8 mouse cellular contexts compared by ENCODE assay signal in genomic region chr7:16285450-16286025, GRCm38 (mm10). TPM values are rescaled to one million over a fixed set of nuclear protein-coding genes. Genes with fewer than 3 reads are reported as not detected.
DNase-seq lines count a peak whose midpoint lies in the region; ATAC-seq and TF ChIP-seq lines count a peak whose summit lies in the region.

No protein-coding gene starts in this region.

- 5% methylated on average over 14 of the region's 14 CpGs for WGBS in embryonic facial prominence, embryonic 10.5 days
- 1% methylated on average over 14 of the region's 14 CpGs for WGBS in intestine, postnatal 0 days
- 3% methylated on average over 14 of the region's 14 CpGs for WGBS in liver, embryonic 11.5 days
- 4% methylated on average over 14 of the region's 14 CpGs for WGBS in midbrain, postnatal 0 days
- 2% methylated on average over 14 of the region's 14 CpGs for WGBS in stomach, embryonic 15.5 days

- H3K4me3 ChIP-seq in embryonic facial prominence, embryonic 10.5 days = peak overlapping the region; percentile 82
- H3K4me3 ChIP-seq in intestine, postnatal 0 days (ENCODE audit: low read depth, low read length) = peak overlapping the region; percentile 48
- peak overlapping the region; percentile 58 for H3K4me3 ChIP-seq in liver, embryonic 11.5 days (ENCODE audit: low read depth, low read length)
- H3K4me3 ChIP-seq in midbrain, postnatal 0 days (ENCODE audit: low read depth, low read length) = peak overlapping the region; percentile 52
- peak overlapping the region; percentile 73 for H3K4me3 ChIP-seq in stomach, embryonic 15.5 days (replicated peaks)

- peaks cover 14% of the 10 kb centered on the region for H3K4me1 ChIP-seq in embryonic facial prominence, embryonic 10.5 days
- H3K4me1 ChIP-seq in intestine, postnatal 0 days (replicated peaks; ENCODE audit: control insufficient read depth, insufficient read depth, low read length) = no peaks in the 10 kb centered on the region
- H3K4me1 ChIP-seq in liver, embryonic 11.5 days (replicated peaks; ENCODE audit: control insufficient read depth, insufficient read depth, low read length) = peaks cover 11% of the 10 kb centered on the region
- H3K4me1 ChIP-seq in midbrain, postnatal 0 days (ENCODE audit: insufficient read depth, low read length) = 0 out of 2 replicates have a peak, but pooled peaks cover 6% of the 10 kb centered on the region
- H3K4me1 ChIP-seq in stomach, embryonic 15.5 days = peaks cover 11% of the 10 kb centered on the region

- peak; percentile 53 for ATAC-seq in intestine, postnatal 0 days
- ATAC-seq in liver, embryonic 11.5 days (replicated peaks; ENCODE audit: low FRiP score) = peak; percentile 48
- peak; percentile 41 for ATAC-seq in midbrain, postnatal 0 days (ENCODE audit: low FRiP score)
- peak; percentile 35 for ATAC-seq in stomach, embryonic 15.5 days (ENCODE audit: insufficient read depth, low FRiP score, low read depth)

- TF ChIP-seq CTCF in intestine, postnatal 0 days (IDR thresholded peaks at IDR 0.05; ENCODE audit: low read depth) = no peak
- no peak for TF ChIP-seq CTCF in midbrain, postnatal 0 days (IDR thresholded peaks at IDR 0.05)

- peak; percentile 85 for DNase-seq in 416B (ENCODE audit: low read depth)
- peak; percentile 84 for DNase-seq in adrenal gland, adult 8-10 months
- peak; percentile 66 for DNase-seq in embryonic facial prominence, embryonic 10.5 days (ENCODE audit: low spot score)
- DNase-seq in gastrocnemius, postnatal 4 days (ENCODE audit: low spot score in 2 of 2) = peak; percentile 66 to 79
- DNase-seq in liver, embryonic 11.5 days (ENCODE audit: low spot score) = peak; percentile 68
- DNase-seq in midbrain, postnatal 0 days (ENCODE audit: low spot score) = no peak

- peak overlapping the region; percentile 50 for H3K9ac ChIP-seq in intestine, postnatal 0 days (ENCODE audit: low read depth, low read length)
- peak overlapping the region; percentile 48 for H3K9ac ChIP-seq in liver, embryonic 11.5 days (ENCODE audit: low read depth, low read length)
- H3K9ac ChIP-seq in midbrain, postnatal 0 days (replicated peaks; ENCODE audit: low read length, poor library complexity, severe bottlenecking) = no peak overlapping the region
- 0 out of 2 replicates have a peak overlapping the region, but pooled peaks have one; percentile 2 for H3K9ac ChIP-seq in stomach, embryonic 15.5 days

- H3K4me2 ChIP-seq in intestine, postnatal 0 days (replicated peaks; ENCODE audit: low read depth) = peak overlapping the region; percentile 67
- peak overlapping the region; percentile 96 for H3K4me2 ChIP-seq in liver, embryonic 11.5 days
- H3K4me2 ChIP-seq in midbrain, postnatal 0 days (ENCODE audit: low read depth, low read length, poor library complexity, severe bottlenecking) = peak overlapping the region; percentile 59
- peak overlapping the region; percentile 64 for H3K4me2 ChIP-seq in stomach, embryonic 15.5 days

- no peaks in the 10 kb centered on the region for H3K27me3 ChIP-seq in embryonic facial prominence, embryonic 10.5 days (replicated peaks; ENCODE audit: low read depth, poor library complexity, severe bottlenecking)
- H3K27me3 ChIP-seq in intestine, postnatal 0 days (replicated peaks; ENCODE audit: control insufficient read depth, insufficient read depth, low read length) = no peaks in the 10 kb centered on the region
- no peaks in the 10 kb centered on the region for H3K27me3 ChIP-seq in liver, embryonic 11.5 days (replicated peaks; ENCODE audit: control insufficient read depth, insufficient read depth, low read length)
- no peaks in the 10 kb centered on the region for H3K27me3 ChIP-seq in midbrain, postnatal 0 days (ENCODE audit: insufficient read depth, low read length)
- no peaks in the 10 kb centered on the region for H3K27me3 ChIP-seq in stomach, embryonic 15.5 days (replicated peaks)

- H3K27ac ChIP-seq in embryonic facial prominence, embryonic 10.5 days (replicated peaks) = peak overlapping the region; percentile 97; the same call in 1 of the 2 replicates
- H3K27ac ChIP-seq in intestine, postnatal 0 days (ENCODE audit: low read depth, low read length) = peak overlapping the region; percentile 73
- peak overlapping the region; percentile 70 for H3K27ac ChIP-seq in liver, embryonic 11.5 days (ENCODE audit: low read depth, low read length)
- 0 out of 2 replicates have a peak overlapping the region, but pooled peaks have one; percentile 85 for H3K27ac ChIP-seq in midbrain, postnatal 0 days (ENCODE audit: low read depth, low read length)
- peak overlapping the region; percentile 99 for H3K27ac ChIP-seq in stomach, embryonic 15.5 days

- no peaks in the 10 kb centered on the region for H3K9me3 ChIP-seq in embryonic facial prominence, embryonic 10.5 days
- no peaks in the 10 kb centered on the region for H3K9me3 ChIP-seq in intestine, postnatal 0 days (ENCODE audit: control insufficient read depth)
- no peaks in the 10 kb centered on the region for H3K9me3 ChIP-seq in liver, embryonic 11.5 days (ENCODE audit: control insufficient read depth, low read length)
- H3K9me3 ChIP-seq in midbrain, postnatal 0 days (ENCODE audit: low read length) = no peaks in the 10 kb centered on the region
- no peaks in the 10 kb centered on the region for H3K9me3 ChIP-seq in stomach, embryonic 15.5 days

- peaks cover 38% of the 10 kb centered on the region for H3K36me3 ChIP-seq in embryonic facial prominence, embryonic 10.5 days (replicated peaks)
- H3K36me3 ChIP-seq in intestine, postnatal 0 days (ENCODE audit: control insufficient read depth, insufficient read depth) = peaks cover 39% of the 10 kb centered on the region
- H3K36me3 ChIP-seq in liver, embryonic 11.5 days (ENCODE audit: control insufficient read depth, insufficient read depth, low read length) = peaks cover 35% of the 10 kb centered on the region
- peaks cover 25% of the 10 kb centered on the region for H3K36me3 ChIP-seq in midbrain, postnatal 0 days (ENCODE audit: insufficient read depth, low read length)
- H3K36me3 ChIP-seq in stomach, embryonic 15.5 days = peaks cover 27% of the 10 kb centered on the region

RNA-seq across cellular contexts. Expression of gene Ccdc9, which starts 1.1 kb away (rescaled TPM):
- 100 to 1,000 TPM in 1 of 4 experiments, 10 to 100 TPM in 3; 48.7 to 119 (median 89.2) TPM for total RNA-seq in adrenal gland, adult 8-10 months (2022)
- 27.1 and 27.5 TPM in 2 replicates for polyA plus RNA-seq in embryonic facial prominence, embryonic 10.5 days (2016; fragmentation: Nextera tagmentation; extraction: Ambion mirVana)
- 10 to 100 TPM; 45.5 to 59.0 TPM for total RNA-seq in gastrocnemius, postnatal 4 days (2021)
- 14.2 and 14.8 TPM in 2 replicates for polyA plus RNA-seq in intestine, postnatal 0 days (2015; fragmentation: Nextera tagmentation; extraction: Ambion mirVana)
- 21.7 and 25.3 TPM in 2 replicates for polyA plus RNA-seq in liver, embryonic 11.5 days (2014; fragmentation: Nextera tagmentation; extraction: Ambion mirVana)
- 31.5 and 35.0 TPM in 2 replicates for total RNA-seq in midbrain, postnatal 0 days (2014; rRNA removed)
- 12.7 and 13.6 TPM in 2 replicates for polyA plus RNA-seq in midbrain, postnatal 0 days (2015; fragmentation: Nextera tagmentation; extraction: Ambion mirVana)
- 26.7 and 27.0 TPM in 2 replicates for polyA plus RNA-seq in stomach, embryonic 15.5 days (2015; fragmentation: Nextera tagmentation; extraction: Ambion mirVana)

RNA-seq across cellular contexts. Expression of gene Inafm1, which starts 12.1 kb away (rescaled TPM):
- 10 to 100 TPM; 21.9 to 37.5 (median 28.8) TPM for total RNA-seq in adrenal gland, adult 8-10 months (2022)
- 5.9 and 9.1 TPM in 2 replicates for polyA plus RNA-seq in embryonic facial prominence, embryonic 10.5 days (2016; fragmentation: Nextera tagmentation; extraction: Ambion mirVana)
- total RNA-seq in gastrocnemius, postnatal 4 days (2021) = 10 to 100 TPM; 13.8 to 18.8 TPM
- 24.1 and 24.8 TPM in 2 replicates for polyA plus RNA-seq in intestine, postnatal 0 days (2015; fragmentation: Nextera tagmentation; extraction: Ambion mirVana)
- polyA plus RNA-seq in liver, embryonic 11.5 days (2014; fragmentation: Nextera tagmentation; extraction: Ambion mirVana) = 9.3 and 10.6 TPM in 2 replicates
- total RNA-seq in midbrain, postnatal 0 days (2014; rRNA removed) = 58.2 and 60.5 TPM in 2 replicates
- polyA plus RNA-seq in midbrain, postnatal 0 days (2015; fragmentation: Nextera tagmentation; extraction: Ambion mirVana) = 84.2 and 84.5 TPM in 2 replicates
- polyA plus RNA-seq in stomach, embryonic 15.5 days (2015; fragmentation: Nextera tagmentation; extraction: Ambion mirVana) = 20.5 and 21.1 TPM in 2 replicates

RNA-seq across cellular contexts. Expression of gene Bbc3, which starts 22.7 kb away (rescaled TPM):
- 10 to 100 TPM in 1 of 4 experiments, 1 to 10 TPM in 3; 4.3 to 10.1 (median 5.2) TPM for total RNA-seq in adrenal gland, adult 8-10 months (2022)
- polyA plus RNA-seq in embryonic facial prominence, embryonic 10.5 days (2016; fragmentation: Nextera tagmentation; extraction: Ambion mirVana) = 12.9 and 13.4 TPM in 2 replicates
- total RNA-seq in gastrocnemius, postnatal 4 days (2021) = 1 to 10 TPM; 9.1 to 9.7 TPM
- 6.6 and 7.0 TPM in 2 replicates for polyA plus RNA-seq in intestine, postnatal 0 days (2015; fragmentation: Nextera tagmentation; extraction: Ambion mirVana)
- 4.7 and 6.4 TPM in 2 replicates for polyA plus RNA-seq in liver, embryonic 11.5 days (2014; fragmentation: Nextera tagmentation; extraction: Ambion mirVana)
- 45.1 and 50.6 TPM in 2 replicates for total RNA-seq in midbrain, postnatal 0 days (2014; rRNA removed)
- polyA plus RNA-seq in midbrain, postnatal 0 days (2015; fragmentation: Nextera tagmentation; extraction: Ambion mirVana) = 38.9 and 39.0 TPM in 2 replicates
- 6.7 and 7.4 TPM in 2 replicates for polyA plus RNA-seq in stomach, embryonic 15.5 days (2015; fragmentation: Nextera tagmentation; extraction: Ambion mirVana)

RNA-seq across cellular contexts. Expression of gene C5ar1, which starts 26.2 kb away (rescaled TPM):
- 1 to 10 TPM; 5.4 to 9.8 (median 8.4) TPM for total RNA-seq in adrenal gland, adult 8-10 months (2022)
- 0.54 and 0.64 TPM in 2 replicates for polyA plus RNA-seq in embryonic facial prominence, embryonic 10.5 days (2016; fragmentation: Nextera tagmentation; extraction: Ambion mirVana)
- 1 to 10 TPM; 6.1 to 8.8 TPM for total RNA-seq in gastrocnemius, postnatal 4 days (2021)
- polyA plus RNA-seq in intestine, postnatal 0 days (2015; fragmentation: Nextera tagmentation; extraction: Ambion mirVana) = 2.1 TPM in 2 replicates
- 2.8 and 3.4 TPM in 2 replicates for polyA plus RNA-seq in liver, embryonic 11.5 days (2014; fragmentation: Nextera tagmentation; extraction: Ambion mirVana)
- total RNA-seq in midbrain, postnatal 0 days (2014; rRNA removed) = 0.85 and 1.4 TPM in 2 replicates
- 1.4 TPM in 2 replicates for polyA plus RNA-seq in midbrain, postnatal 0 days (2015; fragmentation: Nextera tagmentation; extraction: Ambion mirVana)
- polyA plus RNA-seq in stomach, embryonic 15.5 days (2015; fragmentation: Nextera tagmentation; extraction: Ambion mirVana) = 3.7 and 4.1 TPM in 2 replicates

RNA-seq across cellular contexts. Expression of gene C5ar2, which starts 41.6 kb away (rescaled TPM):
- total RNA-seq in adrenal gland, adult 8-10 months (2022) = 1 to 10 TPM in 1 of 4 experiments, under 1 TPM in 3; 0.41 to 1.0 (median 0.75) TPM
- 0.05 and 0.09 TPM in 2 replicates for polyA plus RNA-seq in embryonic facial prominence, embryonic 10.5 days (2016; fragmentation: Nextera tagmentation; extraction: Ambion mirVana)
- under 1 TPM; 0.08 to 0.17 TPM for total RNA-seq in gastrocnemius, postnatal 4 days (2021)
- polyA plus RNA-seq in intestine, postnatal 0 days (2015; fragmentation: Nextera tagmentation; extraction: Ambion mirVana) = 0.16 and 0.26 TPM in 2 replicates
- 1.3 and 1.8 TPM in 2 replicates for polyA plus RNA-seq in liver, embryonic 11.5 days (2014; fragmentation: Nextera tagmentation; extraction: Ambion mirVana)
- total RNA-seq in midbrain, postnatal 0 days (2014; rRNA removed) = 0.05 and 0.09 TPM in 2 replicates
- polyA plus RNA-seq in midbrain, postnatal 0 days (2015; fragmentation: Nextera tagmentation; extraction: Ambion mirVana) = 0.14 and 0.20 TPM in 2 replicates
- polyA plus RNA-seq in stomach, embryonic 15.5 days (2015; fragmentation: Nextera tagmentation; extraction: Ambion mirVana) = 0.28 and 0.37 TPM in 2 replicates
